Mouse (Mus musculus) embryonic facial prominence, embryonic 10.5 days (tissue): ENCODE data around the gene Rpl23. TPM values are rescaled to one million over a fixed set of nuclear protein-coding genes. Genes with fewer than 3 reads are reported as not detected.

Source experiments
- DNase-seq: peaks from one replicate; pipeline ENCODE4 v3.0.0-alpha.2; 2017; ENCODE audit warnings: low spot score
- H3K27ac ChIP-seq: fragments of 300-500 bp; sonication (generic); replicated peaks from 2 replicates; pipeline ENCODE4 v1.5.1; 2016; ENCODE audit warnings: mild to moderate bottlenecking
- H3K27me3 ChIP-seq: fragments of 300-500 bp; sonication (generic); replicated peaks from 2 replicates; pipeline ENCODE4 v1.6.1; 2016; ENCODE audit warnings: low read depth, mild to moderate bottlenecking; ENCODE audit not compliant: poor library complexity, severe bottlenecking
- H3K36me3 ChIP-seq: fragments of 300-500 bp; sonication (generic); replicated peaks from 2 replicates; pipeline ENCODE4 v1.6.1; 2016; ENCODE audit warnings: mild to moderate bottlenecking, moderate library complexity
- H3K4me1 ChIP-seq: fragments of 300-500 bp; sonication (generic); 2 replicates; pipeline ENCODE4 v1.6.1; 2016
- H3K4me3 ChIP-seq: fragments of 300-500 bp; sonication (generic); 2 replicates; pipeline ENCODE4 v1.5.1; 2016; ENCODE audit warnings: mild to moderate bottlenecking, moderate library complexity
- H3K9me3 ChIP-seq: fragments of 300-500 bp; sonication (generic); 2 replicates; pipeline ENCODE4 v1.6.1; 2016; ENCODE audit warnings: mild to moderate bottlenecking
- WGBS: fragments of 180-500 bp; shearing (Covaris S2); methylation state at CpG from one replicate; pipeline ENCODE4 v1.1.7; 2016; 5-methylcytosine and 5-hydroxymethylcytosine counted together
- polyA plus RNA-seq: library from polyadenylated mRNA; unstranded; fragments of >200 nt; fragmentation: Nextera tagmentation; extraction: Ambion mirVana; gene quantifications from 2 replicates; pipeline ENCODE4 v1.2.1, GENCODE M21; 2016

Rpl23 gene
- polyA plus RNA-seq, 1 experiment from 2014 or later, result 481 TPM

DNA sequence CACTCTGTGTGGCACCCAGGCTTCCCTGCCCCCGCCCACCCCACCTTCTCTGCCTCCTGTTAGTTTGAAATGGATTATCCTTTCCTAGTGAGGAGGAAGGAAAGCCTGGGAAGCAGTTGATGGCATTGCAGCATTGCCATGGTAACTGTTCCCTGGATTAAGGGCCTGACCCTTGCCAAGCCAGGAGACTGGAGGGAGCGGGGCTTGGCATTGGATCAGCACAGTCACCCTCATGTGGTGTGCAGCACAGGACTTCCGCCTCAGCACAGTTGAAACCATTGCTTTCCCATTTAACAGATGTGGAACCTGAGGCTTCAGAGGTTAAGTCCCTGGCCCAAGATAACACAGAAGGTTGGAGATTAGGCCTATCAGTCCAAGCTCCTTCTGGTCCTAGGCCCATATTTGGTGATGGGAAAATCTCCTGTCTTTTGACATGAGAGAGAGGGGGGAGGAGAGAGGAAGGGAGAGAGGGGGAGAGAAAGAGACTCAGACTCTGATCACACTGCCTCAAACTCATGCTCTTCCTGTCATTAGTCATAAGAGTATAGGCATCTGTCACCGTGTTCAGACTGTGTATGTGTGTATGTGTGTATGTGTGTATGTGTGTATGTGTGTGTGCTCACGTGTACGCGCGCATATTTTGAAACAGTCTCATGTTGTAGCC, 39.3 kb upstream of the Rpl23 start:
- no peak overlapping the region for H3K27ac ChIP-seq

DNA sequence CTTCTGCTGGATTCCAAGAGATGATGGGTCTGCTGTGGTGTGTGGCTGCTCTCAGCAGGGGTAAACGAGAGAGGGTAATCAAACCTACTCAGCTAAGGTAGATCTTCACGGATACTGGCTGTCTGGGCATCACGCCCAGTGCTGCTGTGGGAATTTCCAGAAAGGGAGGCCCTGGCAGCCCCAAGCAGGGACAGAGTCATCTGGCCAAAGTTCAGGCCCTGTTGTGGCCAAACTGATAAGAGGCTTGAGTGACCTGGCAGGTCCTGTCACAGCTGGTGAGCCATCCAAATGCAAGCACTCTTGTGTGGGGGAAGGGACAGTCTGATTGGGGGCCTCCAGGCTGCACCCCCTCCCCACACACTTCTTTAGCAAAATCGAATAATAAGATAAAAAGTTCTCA, 38.6 kb upstream of the Rpl23 start:
- Histone ChIP-seq H3K27ac (no peak overlapping the region), H3K9me3 (no peaks in the 10 kb centered on the region), H3K4me3 (no peak overlapping the region), H3K36me3 (peaks cover 80% of the 10 kb centered on the region), H3K4me1 (peaks cover 63% of the 10 kb centered on the region), H3K27me3 (no peaks in the 10 kb centered on the region)
- DNase-seq, result no peak
- 77% methylated on average over 4 of the region's 4 CpGs for WGBS

More for the DNA sequence above, 39.3 kb upstream of the Rpl23 start:
- Histone ChIP-seq H3K27me3 (no peaks in the 10 kb centered on the region), H3K4me3 (no peak overlapping the region), H3K36me3 (peaks cover 80% of the 10 kb centered on the region), H3K9me3 (no peaks in the 10 kb centered on the region), H3K4me1 (peaks cover 60% of the 10 kb centered on the region)
- WGBS, result 93% methylated on average over 8 of the region's 8 CpGs
- peak; percentile 8 for DNase-seq

DNA sequence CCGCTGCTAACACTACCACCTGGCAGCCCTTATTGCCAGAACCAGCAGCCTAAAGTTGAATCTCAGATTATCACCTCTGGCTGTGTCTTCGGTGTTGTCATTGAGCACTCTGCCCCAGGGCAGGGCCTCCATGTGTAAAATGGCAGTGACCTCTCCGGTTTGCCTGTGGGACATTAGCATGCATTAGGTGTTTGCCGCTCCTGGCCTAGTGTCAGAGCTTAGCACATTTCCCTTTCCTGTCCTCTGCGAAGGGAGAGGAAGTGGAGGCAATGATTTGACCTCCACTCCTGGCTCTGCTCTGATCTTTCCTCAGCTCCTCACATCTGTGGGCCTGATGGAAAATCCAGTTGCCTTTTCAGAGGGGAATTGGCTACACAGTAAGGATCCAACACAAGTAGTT, 37.7 kb upstream of the Rpl23 start:
- H3K9me3 ChIP-seq, result no peaks in the 10 kb centered on the region
- peak overlapping the region; percentile 57; the same call in 1 of the 2 replicates for H3K27ac ChIP-seq
- H3K27me3 ChIP-seq, result no peaks in the 10 kb centered on the region
- H3K36me3 ChIP-seq, result peaks cover 80% of the 10 kb centered on the region
- 68% methylated on average over 5 of the region's 5 CpGs for WGBS
- H3K4me1 ChIP-seq, result peaks cover 69% of the 10 kb centered on the region
- no peak for DNase-seq
- no peak overlapping the region for H3K4me3 ChIP-seq

DNA sequence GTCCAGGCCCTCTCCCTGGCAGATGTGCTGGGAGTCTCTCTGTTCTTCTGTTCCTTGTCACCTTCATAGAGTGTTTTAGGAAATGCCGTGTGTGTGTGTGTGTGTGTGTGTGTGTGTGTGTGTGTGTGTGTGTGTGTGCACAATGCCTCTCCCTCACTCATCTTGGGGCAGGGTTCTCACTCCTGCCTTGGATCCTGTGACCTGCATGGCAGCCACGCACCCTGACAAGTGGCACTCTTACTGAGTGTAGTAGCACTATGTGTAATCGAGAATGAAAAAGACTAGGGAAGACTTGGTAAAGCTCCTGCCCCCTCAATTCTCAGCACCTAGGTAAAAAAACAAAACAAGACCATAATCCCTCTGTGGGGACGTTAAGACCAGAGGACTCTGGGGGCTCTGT, 36.9 kb upstream of the Rpl23 start:
- peaks cover 80% of the 10 kb centered on the region for H3K36me3 ChIP-seq
- H3K4me1 ChIP-seq, result peaks cover 75% of the 10 kb centered on the region
- no peaks in the 10 kb centered on the region for H3K27me3 ChIP-seq
- no peak for DNase-seq
- H3K4me3 ChIP-seq, result peak overlapping the region; percentile 39; the same call in 1 of the 2 replicates
- peak overlapping the region; percentile 93 for H3K27ac ChIP-seq
- WGBS, result 60% methylated on average over 4 of the region's 4 CpGs
- no peaks in the 10 kb centered on the region for H3K9me3 ChIP-seq

DNA sequence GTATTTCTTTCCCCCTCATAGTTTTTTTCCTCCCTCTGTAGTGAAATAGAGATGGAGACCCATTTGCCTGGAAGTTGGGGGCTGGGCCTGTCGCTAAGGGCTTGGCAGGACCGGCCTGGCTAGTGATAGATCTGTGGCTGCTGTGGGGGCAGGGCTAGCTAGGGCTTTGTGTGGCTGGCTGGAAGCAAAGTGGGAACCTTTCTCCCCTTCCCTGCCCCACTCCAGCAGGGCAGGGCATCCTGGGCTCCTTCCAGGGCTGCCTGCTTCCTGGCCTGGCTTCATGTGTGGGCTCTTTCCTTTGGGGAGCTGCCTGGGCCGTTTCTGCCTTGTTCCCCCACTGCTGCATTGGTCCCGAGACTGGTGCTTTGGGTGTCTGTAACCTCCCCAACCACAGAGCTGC, 36.3 kb upstream of the Rpl23 start:
- WGBS, result 5% methylated on average over 4 of the region's 4 CpGs
- Histone ChIP-seq H3K4me3 (peak overlapping the region; percentile 39), H3K27ac (peak overlapping the region; percentile 93), H3K36me3 (peaks cover 81% of the 10 kb centered on the region), H3K4me1 (peaks cover 80% of the 10 kb centered on the region), H3K27me3 (no peaks in the 10 kb centered on the region), H3K9me3 (no peaks in the 10 kb centered on the region)
- peak; percentile 76 for DNase-seq

DNA sequence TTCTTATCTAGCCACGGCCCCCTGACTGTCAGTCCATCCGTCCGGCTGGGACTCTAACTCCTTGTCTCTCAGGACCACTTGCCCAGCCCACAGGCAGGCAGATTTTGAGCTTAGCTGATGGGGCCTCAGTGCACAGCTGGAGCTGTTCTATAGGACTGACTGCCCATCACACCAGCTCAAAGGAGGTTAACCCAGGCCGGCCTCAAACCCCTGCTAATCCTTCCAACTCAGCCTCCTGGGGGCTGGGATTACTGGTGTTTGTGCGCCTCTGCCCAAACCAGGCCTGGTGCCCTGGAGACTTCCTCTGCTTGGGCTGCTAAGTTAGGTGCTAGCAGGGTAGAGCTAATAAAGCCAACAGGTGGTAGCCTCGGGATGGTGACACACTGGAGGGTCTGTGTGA, 35.8 kb upstream of the Rpl23 start:
- DNase-seq, result peak; percentile 39
- H3K9me3 ChIP-seq, result no peaks in the 10 kb centered on the region
- H3K4me1 ChIP-seq, result peaks cover 82% of the 10 kb centered on the region
- H3K27ac ChIP-seq, result peak overlapping the region; percentile 93
- peaks cover 82% of the 10 kb centered on the region for H3K36me3 ChIP-seq
- H3K27me3 ChIP-seq, result no peaks in the 10 kb centered on the region
- WGBS, result 27% methylated on average over 6 of the region's 6 CpGs
- peak overlapping the region; percentile 39 for H3K4me3 ChIP-seq

DNA sequence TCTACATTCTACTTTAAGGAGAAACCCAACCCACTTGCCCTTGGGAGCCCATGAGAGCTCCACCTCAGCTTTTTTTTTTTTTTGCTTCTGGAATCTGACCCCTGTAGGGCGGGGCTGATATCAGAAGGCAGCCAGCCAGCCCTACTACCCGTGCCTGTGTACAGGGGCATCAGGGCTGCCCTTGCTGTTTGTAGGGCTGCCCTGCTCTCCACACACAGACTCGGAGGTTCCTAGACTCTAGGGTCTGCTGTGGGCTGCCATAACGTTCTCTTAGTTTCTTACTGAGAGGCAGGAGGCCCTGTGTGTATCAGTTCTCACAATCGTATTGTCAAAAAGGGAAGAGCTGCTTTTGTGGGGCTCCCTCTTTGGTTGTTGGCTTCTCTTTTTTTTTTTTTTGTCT, 35.1 kb upstream of the Rpl23 start:
- H3K9me3 ChIP-seq, result no peaks in the 10 kb centered on the region
- H3K36me3 ChIP-seq, result peaks cover 78% of the 10 kb centered on the region
- no peaks in the 10 kb centered on the region for H3K27me3 ChIP-seq
- H3K27ac ChIP-seq, result peak overlapping the region; percentile 93
- 32% methylated on average over 5 of the region's 5 CpGs for WGBS
- H3K4me3 ChIP-seq, result 0 out of 2 replicates have a peak overlapping the region, but pooled peaks have one; percentile 22
- DNase-seq, result peak; percentile 58
- peaks cover 83% of the 10 kb centered on the region for H3K4me1 ChIP-seq

DNA sequence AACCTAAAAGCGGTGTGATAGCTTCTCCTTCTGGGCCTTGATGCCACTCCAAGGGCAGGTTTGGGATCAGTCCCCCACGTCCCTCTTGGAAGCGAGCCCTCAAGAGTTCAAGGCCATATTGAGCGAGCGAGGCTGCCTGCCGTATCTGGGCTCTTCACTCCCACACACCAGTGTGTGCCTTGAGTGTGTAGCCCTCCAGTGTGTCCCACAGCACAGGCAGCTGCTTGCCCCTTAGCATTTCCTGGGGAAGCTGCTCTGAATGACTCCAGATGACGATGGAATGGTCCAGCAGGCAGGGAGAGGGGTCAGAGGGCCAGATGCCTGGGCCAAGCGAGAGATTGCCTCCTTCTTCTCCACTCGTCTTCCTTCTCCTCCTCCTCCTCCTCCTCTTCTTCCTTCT, 34.7 kb upstream of the Rpl23 start:
- peaks cover 78% of the 10 kb centered on the region for H3K36me3 ChIP-seq
- 36% methylated on average over 9 of the region's 9 CpGs for WGBS
- peaks cover 87% of the 10 kb centered on the region for H3K4me1 ChIP-seq
- H3K9me3 ChIP-seq, result no peaks in the 10 kb centered on the region
- peak; percentile 65 for DNase-seq
- peak overlapping the region; percentile 93 for H3K27ac ChIP-seq
- no peaks in the 10 kb centered on the region for H3K27me3 ChIP-seq
- H3K4me3 ChIP-seq, result peak overlapping the region; percentile 22

DNA sequence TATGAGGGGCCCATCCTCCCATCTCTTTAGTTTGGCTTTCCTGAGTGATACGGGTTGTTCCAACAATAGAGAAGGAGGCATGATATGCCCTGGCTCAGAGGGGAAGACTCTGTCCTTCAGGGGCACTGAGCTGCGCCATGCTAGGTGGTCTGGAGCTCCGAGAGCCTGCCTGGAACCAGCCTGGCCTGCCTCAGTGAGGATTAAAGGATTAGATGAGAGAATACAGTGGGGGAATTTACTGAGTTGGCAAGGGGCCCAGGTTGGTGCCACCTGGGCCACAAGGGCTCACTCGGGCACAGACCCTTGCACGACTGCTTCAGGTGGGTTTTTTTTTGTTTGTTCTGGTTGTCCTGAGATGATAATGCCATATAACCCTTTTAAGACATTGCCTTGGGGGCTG, 33.9 kb upstream of the Rpl23 start:
- no peaks in the 10 kb centered on the region for H3K9me3 ChIP-seq
- H3K4me1 ChIP-seq, result peaks cover 95% of the 10 kb centered on the region
- peak overlapping the region; percentile 21; the same call in 1 of the 2 replicates for H3K4me3 ChIP-seq
- H3K27me3 ChIP-seq, result no peaks in the 10 kb centered on the region
- H3K36me3 ChIP-seq, result peaks cover 71% of the 10 kb centered on the region
- no peak for DNase-seq
- WGBS, result 65% methylated on average over 5 of the region's 5 CpGs
- peak overlapping the region; percentile 93 for H3K27ac ChIP-seq

DNA sequence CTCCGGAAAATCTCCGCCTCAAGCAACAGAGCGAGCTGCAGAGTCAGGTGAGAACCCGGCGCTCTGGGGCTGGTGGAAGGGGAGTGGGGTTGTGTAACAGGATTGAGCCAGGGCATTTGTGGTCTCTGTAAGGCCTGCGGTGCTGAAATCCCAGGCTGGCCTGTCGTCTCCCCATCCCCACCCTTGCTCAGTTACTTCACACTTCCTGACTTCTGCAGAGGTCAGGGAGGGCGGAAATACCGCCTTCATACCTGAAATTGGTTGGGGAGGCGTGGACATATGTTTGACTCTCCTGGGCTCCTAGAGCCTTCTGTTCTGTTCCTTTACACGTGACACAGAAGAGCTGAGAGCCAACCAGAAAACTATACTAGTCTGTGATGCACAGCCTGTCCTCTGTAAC, 33.5 kb upstream of the Rpl23 start:
- Histone ChIP-seq H3K27ac (peak overlapping the region; percentile 93), H3K4me1 (peaks cover 97% of the 10 kb centered on the region), H3K36me3 (peaks cover 67% of the 10 kb centered on the region), H3K9me3 (no peaks in the 10 kb centered on the region), H3K27me3 (no peaks in the 10 kb centered on the region), H3K4me3 (peak overlapping the region; percentile 28; the same call in 1 of the 2 replicates)
- 64% methylated on average over 11 of the region's 11 CpGs for WGBS
- DNase-seq, result no peak

DNA sequence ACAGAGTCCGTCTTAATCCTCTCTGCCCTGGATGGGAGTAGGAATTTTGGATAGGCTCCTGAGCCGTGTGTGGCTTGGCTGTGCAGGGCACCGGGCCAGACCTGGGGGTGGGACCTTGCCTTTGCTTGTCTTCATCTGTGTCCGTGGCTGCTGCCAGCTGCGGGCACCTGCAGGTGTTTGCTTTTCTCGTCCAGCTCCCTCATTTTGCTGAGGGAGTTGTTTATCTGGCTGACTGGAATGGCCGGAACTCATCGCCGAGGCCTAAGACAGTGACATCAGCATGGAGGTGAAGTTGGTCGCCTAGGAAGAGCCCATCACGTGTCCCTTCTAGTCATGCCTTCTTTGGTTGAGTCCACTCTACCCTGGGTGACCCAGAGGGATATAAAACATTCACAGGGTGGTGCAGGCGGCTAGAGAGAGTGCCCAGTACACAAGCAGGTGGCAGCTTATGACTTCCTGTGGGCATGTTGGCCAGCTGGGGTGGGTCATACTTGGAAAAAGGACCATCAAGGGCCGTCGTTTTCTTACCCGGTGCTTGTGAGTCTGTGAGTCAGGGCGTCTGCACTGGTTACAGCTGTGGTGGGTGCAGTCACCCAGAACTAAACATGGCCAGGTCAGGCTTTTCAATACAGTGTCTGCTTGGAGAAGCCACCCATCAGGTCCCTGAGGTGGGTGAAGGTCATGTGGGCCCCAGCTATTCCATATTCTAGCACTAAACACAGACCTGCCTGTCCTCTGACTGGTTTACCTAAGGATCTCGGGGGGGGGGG, 31.7 kb upstream of the Rpl23 start:
- Histone ChIP-seq H3K9me3 (no peaks in the 10 kb centered on the region), H3K27me3 (no peaks in the 10 kb centered on the region), H3K4me3 (no peak overlapping the region), H3K27ac (peak overlapping the region; percentile 93), H3K36me3 (peaks cover 69% of the 10 kb centered on the region), H3K4me1 (peaks cover 99% of the 10 kb centered on the region)
- 85% methylated on average over 17 of the region's 17 CpGs for WGBS
- no peak for DNase-seq

DNA sequence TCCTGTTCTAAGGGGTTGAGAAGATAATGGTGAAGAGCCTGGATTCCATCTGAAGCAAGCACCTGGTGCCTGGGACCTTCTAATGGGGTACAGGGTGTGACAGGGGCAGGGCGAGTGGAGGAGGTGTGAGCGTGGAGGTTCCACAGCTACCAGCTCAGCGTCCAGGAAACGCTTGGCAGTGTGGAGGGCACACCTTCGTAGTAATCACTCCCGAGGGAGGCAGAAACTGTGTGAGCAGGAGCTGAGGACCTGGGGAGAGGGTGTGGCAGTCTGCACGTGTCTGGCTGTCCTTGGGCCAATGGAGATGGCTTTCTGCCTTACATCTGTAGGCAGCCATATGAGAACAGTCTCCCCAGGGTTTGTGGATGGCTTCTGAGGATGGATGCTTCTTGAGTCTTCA, 30.8 kb upstream of the Rpl23 start:
- Histone ChIP-seq H3K9me3 (no peaks in the 10 kb centered on the region), H3K4me1 (peaks cover 99% of the 10 kb centered on the region), H3K4me3 (peak overlapping the region; percentile 44), H3K36me3 (peaks cover 69% of the 10 kb centered on the region), H3K27ac (peak overlapping the region; percentile 93), H3K27me3 (no peaks in the 10 kb centered on the region)
- DNase-seq, result no peak
- 59% methylated on average over 7 of the region's 7 CpGs for WGBS

DNA sequence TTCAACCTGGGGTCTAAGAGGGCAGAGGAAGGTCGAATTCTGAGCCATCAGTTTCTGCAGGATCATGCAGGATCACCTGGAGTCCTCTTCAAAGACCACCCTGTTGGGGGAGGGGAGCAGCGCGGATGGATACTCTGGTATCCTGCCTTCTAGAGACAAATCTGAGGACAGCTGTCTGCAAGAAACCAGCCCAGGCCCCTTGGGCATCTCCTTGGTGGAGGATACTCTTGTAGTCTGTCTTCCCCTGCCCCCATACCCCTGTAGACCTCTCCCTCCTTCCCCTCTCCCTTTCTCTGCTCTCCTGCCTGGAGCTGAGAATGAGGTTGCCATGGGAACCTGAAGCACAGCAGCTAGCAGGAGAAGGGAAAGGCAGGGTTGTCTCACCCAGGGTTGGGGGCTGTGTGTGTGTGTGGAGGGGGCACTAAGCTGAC, 30.3 kb upstream of the Rpl23 start:
- Histone ChIP-seq H3K36me3 (peaks cover 69% of the 10 kb centered on the region), H3K4me3 (peak overlapping the region; percentile 44)

More for the DNA sequence above, 30.3 kb upstream of the Rpl23 start:
- peak; percentile 75 for DNase-seq
- Histone ChIP-seq H3K27ac (peak overlapping the region; percentile 93), H3K9me3 (no peaks in the 10 kb centered on the region), H3K4me1 (peaks cover 99% of the 10 kb centered on the region), H3K27me3 (no peaks in the 10 kb centered on the region)
- WGBS, result 21% methylated on average over 3 of the region's 3 CpGs
